Comparison of ENCODE assay signal across 16 mouse cellular contexts in the genomic region with DNA sequence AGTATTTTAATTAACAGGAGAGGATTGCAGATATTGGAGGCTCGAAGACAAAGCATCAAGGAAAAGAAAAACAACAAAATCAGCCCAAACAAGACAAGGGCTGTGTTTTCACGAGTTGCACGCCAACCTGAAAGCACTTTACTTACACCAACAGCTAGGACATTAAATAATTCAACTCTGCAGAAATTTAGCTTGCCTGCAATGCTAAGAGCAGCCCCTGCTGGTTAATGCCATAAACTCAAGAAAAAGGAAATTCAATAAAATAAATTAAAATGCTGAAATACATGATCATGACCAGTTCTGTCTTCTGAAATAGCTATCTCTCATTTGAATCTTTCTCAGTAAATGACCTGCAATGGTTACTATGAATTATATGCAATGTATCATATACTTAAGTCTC.
DNase-seq lines count a peak whose midpoint lies in the region; ATAC-seq lines count a peak whose summit lies in the region.
"Had no signal": no experiment of that assay in that cellular context is flagged by ENCODE, and none has a peak within 500 bp of the region (broad histone marks: within the 10 kb centered on the region; RNA-seq: fewer than 3 reads in every experiment).

No protein-coding gene starts in this region.

- no peaks in the 10 kb centered on the region for H3K36me3 ChIP-seq in midbrain, embryonic 14.5 days (ENCODE audit: control insufficient read depth, insufficient read depth, low read length)
- no peaks in the 10 kb centered on the region for H3K36me3 ChIP-seq in midbrain, embryonic 16.5 days (ENCODE audit: control insufficient read depth, insufficient read depth, low read length)
- H3K36me3 ChIP-seq: embryonic facial prominence, embryonic 15.5 days; liver, embryonic 13.5 days; neural tube, embryonic 13.5 days had no signal

- ATAC-seq in midbrain, embryonic 14.5 days (ENCODE audit: low FRiP score, low TSS enrichment) = no peak
- no peak for ATAC-seq in midbrain, embryonic 16.5 days

- H3K27me3 ChIP-seq in midbrain, embryonic 14.5 days (ENCODE audit: control insufficient read depth, insufficient read depth, low read length) = no peaks in the 10 kb centered on the region
- no peaks in the 10 kb centered on the region for H3K27me3 ChIP-seq in midbrain, embryonic 16.5 days (ENCODE audit: control insufficient read depth, insufficient read depth, low read depth, low read length)
- H3K27me3 ChIP-seq: embryonic facial prominence, embryonic 15.5 days; liver, embryonic 13.5 days; neural tube, embryonic 13.5 days had no signal

- peak; percentile 29 for DNase-seq in embryo, embryonic 11 days
- DNase-seq in embryo, embryonic 10 days (ENCODE audit: low spot score) = no peak
- peak; percentile 3 to 10 for DNase-seq in kidney, postnatal 4 days
- DNase-seq in kidney, adult 18-20 months = no peak
- DNase-seq in midbrain, embryonic 14.5 days = peak; percentile 75
- peak; percentile 41 for DNase-seq in telencephalon, adult 2 months (ENCODE audit: low read depth, low spot score)
- no peak for DNase-seq in adrenal gland, postnatal 14 days
- DNase-seq: adrenal gland, adult 2 months; B cell, adult 2 months; cerebellum, adult 11 months; gastrocnemius, postnatal 14 days; liver, embryonic 13.5 days; right cerebral cortex, postnatal 14 days had no signal

- H3K4me2 ChIP-seq in midbrain, embryonic 14.5 days (ENCODE audit: low read length) = no peak overlapping the region
- no peak overlapping the region for H3K4me2 ChIP-seq in midbrain, embryonic 16.5 days (ENCODE audit: low read length)
- H3K4me2 ChIP-seq: embryonic facial prominence, embryonic 15.5 days; liver, embryonic 13.5 days; neural tube, embryonic 13.5 days had no signal

- no peak overlapping the region for H3K9ac ChIP-seq in midbrain, embryonic 14.5 days (replicated peaks; ENCODE audit: low read length)
- H3K9ac ChIP-seq in midbrain, embryonic 16.5 days (ENCODE audit: low read depth, low read length) = no peak overlapping the region
- H3K9ac ChIP-seq: embryonic facial prominence, embryonic 15.5 days; liver, embryonic 13.5 days; neural tube, embryonic 13.5 days had no signal

- WGBS in midbrain, embryonic 14.5 days = 50% methylated on average over 3 of the region's 3 CpGs
- WGBS in midbrain, embryonic 16.5 days = 34% methylated on average over 3 of the region's 3 CpGs

- H3K27ac ChIP-seq in midbrain, embryonic 14.5 days (replicated peaks; ENCODE audit: low read depth, low read length) = no peak overlapping the region
- H3K27ac ChIP-seq in midbrain, embryonic 16.5 days (ENCODE audit: low read length) = no peak overlapping the region
- H3K27ac ChIP-seq: embryonic facial prominence, embryonic 15.5 days; liver, embryonic 13.5 days; neural tube, embryonic 13.5 days had no signal

- H3K4me1 ChIP-seq in midbrain, embryonic 14.5 days (ENCODE audit: control insufficient read depth, insufficient read depth, low read length) = no peaks in the 10 kb centered on the region
- H3K4me1 ChIP-seq in midbrain, embryonic 16.5 days (ENCODE audit: control insufficient read depth, insufficient read depth, low read length) = no peaks in the 10 kb centered on the region
- H3K4me1 ChIP-seq: embryonic facial prominence, embryonic 15.5 days; liver, embryonic 13.5 days; neural tube, embryonic 13.5 days had no signal

- H3K4me3 ChIP-seq in midbrain, embryonic 14.5 days (replicated peaks; ENCODE audit: low read depth, low read length) = no peak overlapping the region
- no peak overlapping the region for H3K4me3 ChIP-seq in midbrain, embryonic 16.5 days (ENCODE audit: low read depth, low read length)
- H3K4me3 ChIP-seq: embryonic facial prominence, embryonic 15.5 days; liver, embryonic 13.5 days; neural tube, embryonic 13.5 days had no signal

- H3K9me3 ChIP-seq in midbrain, embryonic 14.5 days (ENCODE audit: control insufficient read depth, low read length) = no peaks in the 10 kb centered on the region
- H3K9me3 ChIP-seq in midbrain, embryonic 16.5 days (replicated peaks; ENCODE audit: control insufficient read depth, low read length, poor library complexity, severe bottlenecking) = no peaks in the 10 kb centered on the region
- H3K9me3 ChIP-seq: embryonic facial prominence, embryonic 15.5 days; liver, embryonic 13.5 days; neural tube, embryonic 13.5 days had no signal

Comparison
In these comparisons a context has a peak if more than half of its experiments do, and no peak if none do; other contexts are left out.
1. DNase-seq: peak in embryo, embryonic 11 days (single experiment), kidney, postnatal 4 days (2 of 2), midbrain, embryonic 14.5 days (single experiment) and telencephalon, adult 2 months (single experiment); none in embryo, embryonic 10 days (single experiment), kidney, adult 18-20 months (single experiment) and adrenal gland, postnatal 14 days (single experiment).